Mouse (Mus musculus) hindbrain, postnatal 0 days (tissue): ENCODE measurements around the gene Gm20662. TPM values are rescaled to one million over a fixed set of nuclear protein-coding genes. Genes with fewer than 3 reads are reported as not detected.

ENCODE experiments used
- ATAC-seq: fragments of 200-750 bp; cut with Nextera tagmentation; 2 replicates; pipeline ENCODE4 v1.8.0; 2017; ENCODE audit warnings: mild to moderate bottlenecking, moderate TSS enrichment, moderate library complexity
- DNase-seq: peaks from one replicate; pipeline ENCODE4 v3.0.0-alpha.2; 2015; ENCODE audit warnings: low spot score
- H3K27ac ChIP-seq: fragments of 300-500 bp; sonication (generic); 2 replicates; pipeline ENCODE4 v1.5.1; 2014; ENCODE audit warnings: mild to moderate bottlenecking
- H3K27me3 ChIP-seq: fragments of 300-500 bp; sonication (generic); 2 replicates; pipeline ENCODE4 v1.6.1; 2014; ENCODE audit warnings: low read length, mixed read lengths; ENCODE audit not compliant: insufficient read depth
- H3K36me3 ChIP-seq: fragments of 300-500 bp; sonication (generic); 2 replicates; pipeline ENCODE4 v1.6.1; 2014; ENCODE audit warnings: low read length, mixed read lengths; ENCODE audit not compliant: insufficient read depth
- H3K4me1 ChIP-seq: fragments of 300-500 bp; sonication (generic); 2 replicates; pipeline ENCODE4 v1.6.1; 2014; ENCODE audit warnings: antibody characterized with exemption, low read length, mixed read lengths; ENCODE audit not compliant: insufficient read depth
- H3K4me2 ChIP-seq: fragments of 300-500 bp; sonication (generic); 2 replicates; pipeline ENCODE4 v1.6.1; 2014; ENCODE audit warnings: low read depth, mild to moderate bottlenecking, low read length, moderate library complexity, mixed read lengths
- H3K4me3 ChIP-seq: fragments of 300-500 bp; sonication (generic); 2 replicates; pipeline ENCODE4 v1.5.1; 2014; ENCODE audit warnings: low read length
- H3K9ac ChIP-seq: fragments of 300-500 bp; sonication (generic); replicated peaks from 2 replicates; pipeline ENCODE4 v1.6.1; 2014; ENCODE audit warnings: mild to moderate bottlenecking, low read length, moderate library complexity, mixed read lengths
- H3K9me3 ChIP-seq: fragments of 300-500 bp; sonication (generic); 2 replicates; pipeline ENCODE4 v1.6.1; 2016; ENCODE audit warnings: low read length, mixed read lengths
- CTCF ChIP-seq: IDR thresholded peaks from 2 replicates; pipeline ENCODE4 v1.5.1; 2016; ENCODE audit warnings: antibody characterized with exemption, control low read depth, low read depth
- WGBS: fragments of 180-500 bp; shearing (Covaris S2); extraction: QIAGEN DNeasy Blood & Tissue Kit; methylation state at CpG from one replicate; pipeline ENCODE4 v1.1.7; 2014; 5-methylcytosine and 5-hydroxymethylcytosine counted together
- polyA plus RNA-seq: library from polyadenylated mRNA; unstranded; fragments of >200 nt; fragmentation: Nextera tagmentation; extraction: Ambion mirVana; gene quantifications from 2 replicates; pipeline ENCODE4 v1.2.1, GENCODE M21; 2015
- total RNA-seq: library from RNA; depleted of rRNA; stranded (reverse); fragments of >200 nt; gene quantifications from 2 replicates; pipeline ENCODE4 v1.2.3, GENCODE M21; 2014

The Gm20662 gene
- total and polyA plus RNA-seq, 2 experiments from 2014 or later, result 3.3 TPM; not detected in 1

DNA sequence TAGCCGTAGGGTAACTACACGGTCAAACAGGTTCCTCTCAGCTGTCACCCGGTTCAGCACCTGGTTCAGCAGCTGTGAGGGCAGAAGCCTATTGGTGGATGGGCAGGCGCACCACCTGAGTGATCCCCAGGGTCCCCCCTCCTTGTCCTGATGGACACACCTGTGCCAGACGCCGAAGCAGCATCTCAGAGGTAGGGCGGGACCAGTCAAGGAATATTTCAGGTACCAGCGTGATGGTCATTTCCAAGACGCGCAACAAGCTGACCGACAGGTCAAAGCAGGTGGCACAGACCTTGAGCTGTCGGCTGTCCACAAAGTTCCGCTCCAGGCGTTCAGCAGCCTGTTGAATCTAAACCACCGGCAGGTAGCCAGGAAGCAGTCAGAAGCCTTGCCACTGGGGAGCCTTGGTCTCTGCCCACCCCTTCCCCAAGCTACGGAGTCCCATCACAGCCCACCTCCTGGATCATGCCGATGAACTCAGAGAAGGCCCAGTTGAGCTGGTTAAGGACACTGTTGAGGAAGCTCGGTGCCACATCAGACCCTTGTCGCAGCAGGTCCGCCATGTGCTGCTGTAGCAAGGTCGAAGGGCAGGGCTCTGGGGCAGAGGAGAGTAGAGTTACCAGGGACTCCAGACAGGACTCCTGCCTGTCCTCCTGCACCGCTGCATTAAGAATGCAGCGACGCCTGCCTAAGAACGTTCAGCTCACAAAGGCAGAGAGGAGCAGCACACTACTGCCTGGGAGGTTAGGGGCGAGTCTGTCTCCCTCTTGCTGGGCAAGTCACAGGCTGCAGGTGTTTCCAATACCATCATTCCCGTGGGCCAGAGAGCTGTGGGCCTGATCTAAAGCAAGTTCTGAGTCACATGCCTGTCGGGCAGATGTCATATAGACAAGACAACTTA is 60.5 kb downstream of the Gm20662 start:
- Histone ChIP-seq H3K9me3 (no peaks in the 10 kb centered on the region), H3K4me2 (no peak overlapping the region), H3K27me3 (no peaks in the 10 kb centered on the region), H3K9ac (no peak overlapping the region), H3K4me3 (no peak overlapping the region), H3K27ac (no peak overlapping the region), H3K36me3 (peaks cover 48% of the 10 kb centered on the region), H3K4me1 (no peaks in the 10 kb centered on the region)
- ATAC-seq, result no peak
- no peak for TF ChIP-seq CTCF
- DNase-seq, result no peak
- 79% methylated on average over 28 of the region's 28 CpGs for WGBS

DNA sequence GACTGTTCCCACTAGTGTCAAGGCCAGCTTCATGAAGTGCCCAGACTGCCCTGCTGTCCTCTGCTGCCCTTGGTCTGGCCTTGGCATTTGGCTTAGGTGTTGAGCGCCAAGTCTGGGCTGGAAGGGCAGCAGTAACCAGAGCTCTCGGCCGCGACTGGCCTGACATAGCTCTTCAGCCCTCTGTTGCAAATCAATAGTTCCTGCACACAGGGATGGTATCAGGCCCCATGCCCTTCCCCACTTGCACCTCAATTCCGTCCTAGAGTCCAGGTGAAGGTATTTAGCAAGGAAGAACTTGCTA is 61.1 kb downstream of the Gm20662 start:
- 91% methylated on average over 5 of the region's 5 CpGs for WGBS
- H3K36me3 ChIP-seq, result peaks cover 52% of the 10 kb centered on the region

DNA sequence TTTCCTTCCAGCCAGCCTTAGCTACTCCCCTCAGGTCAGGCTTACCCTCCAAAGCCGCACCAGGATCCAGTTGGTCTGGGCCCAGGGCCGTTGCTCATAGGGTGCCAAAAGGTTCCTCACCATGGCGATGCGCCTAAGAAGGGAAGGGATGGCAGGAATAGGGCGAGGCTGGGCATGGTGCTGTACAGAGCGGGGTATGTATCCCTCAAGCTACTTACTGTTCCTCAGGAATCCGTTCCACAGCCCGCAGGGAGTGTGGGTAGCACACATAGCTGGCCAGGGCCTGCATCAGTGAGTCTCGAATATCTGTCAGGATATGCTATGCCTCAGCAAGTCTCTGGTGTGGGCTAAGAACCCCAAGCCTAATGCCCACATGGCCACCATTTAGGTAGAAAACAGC is 62.1 kb downstream of the Gm20662 start:
- no peak for TF ChIP-seq CTCF
- Histone ChIP-seq H3K4me2 (no peak overlapping the region), H3K9me3 (no peaks in the 10 kb centered on the region), H3K27me3 (no peaks in the 10 kb centered on the region), H3K4me1 (no peaks in the 10 kb centered on the region), H3K36me3 (peaks cover 62% of the 10 kb centered on the region), H3K9ac (no peak overlapping the region), H3K27ac (no peak overlapping the region), H3K4me3 (no peak overlapping the region)
- DNase-seq (no peak), ATAC-seq (no peak)
- 95% methylated on average over 9 of the region's 9 CpGs for WGBS

More for the DNA sequence above, 61.1 kb downstream of the Gm20662 start:
- H3K4me3 ChIP-seq, result no peak overlapping the region
- ATAC-seq (no peak), DNase-seq (no peak)
- no peaks in the 10 kb centered on the region for H3K9me3 ChIP-seq
- H3K4me1 ChIP-seq, result no peaks in the 10 kb centered on the region
- no peak overlapping the region for H3K4me2 ChIP-seq
- no peak for TF ChIP-seq CTCF
- no peak overlapping the region for H3K27ac ChIP-seq
- H3K27me3 ChIP-seq, result no peaks in the 10 kb centered on the region
- no peak overlapping the region for H3K9ac ChIP-seq

DNA sequence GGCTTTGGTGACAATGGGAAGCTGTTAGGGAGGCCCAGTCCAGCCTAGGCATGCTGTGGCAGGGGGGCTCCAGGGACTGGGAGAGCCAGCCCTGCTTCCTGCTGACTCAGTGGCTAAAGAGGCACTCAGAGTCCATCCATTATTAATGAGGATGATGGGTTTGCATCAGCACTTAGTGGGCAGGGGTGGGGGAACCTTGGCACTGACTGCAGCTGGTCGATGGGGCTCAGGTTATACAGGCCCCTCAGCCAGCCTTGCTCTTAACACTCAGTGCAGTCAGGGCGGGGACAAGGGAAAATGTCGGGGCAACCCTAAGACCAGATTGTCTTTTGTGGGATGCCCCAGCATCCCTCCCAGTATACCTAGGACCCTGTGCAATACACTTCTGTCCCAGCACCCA is 66.0 kb downstream of the Gm20662 start:
- TF ChIP-seq CTCF, result no peak

DNA sequence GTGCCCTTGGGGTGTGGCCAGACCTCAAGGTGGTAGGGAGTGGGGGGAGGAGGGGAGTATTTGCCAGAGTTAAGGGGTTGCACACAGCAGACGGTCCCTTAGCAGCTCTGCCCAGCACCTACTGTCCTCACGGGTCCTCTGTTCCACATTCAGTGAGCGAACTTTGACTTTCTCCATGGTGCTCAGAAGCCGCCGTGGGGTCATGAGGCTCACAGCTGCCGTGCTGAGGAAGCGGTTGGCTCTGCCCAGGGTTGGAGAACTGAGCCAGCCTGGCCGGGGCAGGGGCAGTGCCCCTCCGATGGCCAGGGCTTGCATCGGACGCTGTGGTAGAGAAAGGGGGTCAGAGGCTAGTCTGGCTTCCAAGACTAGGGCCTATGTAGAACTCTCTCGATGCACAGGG is 67.2 kb downstream of the Gm20662 start:
- no peaks in the 10 kb centered on the region for H3K4me1 ChIP-seq
- H3K36me3 ChIP-seq, result peaks cover 31% of the 10 kb centered on the region
- no peak overlapping the region for H3K9ac ChIP-seq
- no peak for ATAC-seq
- H3K4me3 ChIP-seq, result no peak overlapping the region
- no peak for DNase-seq
- H3K27me3 ChIP-seq, result no peaks in the 10 kb centered on the region
- TF ChIP-seq CTCF, result no peak
- no peak overlapping the region for H3K4me2 ChIP-seq
- H3K9me3 ChIP-seq, result no peaks in the 10 kb centered on the region
- WGBS, result 88% methylated on average over 12 of the region's 12 CpGs
- no peak overlapping the region for H3K27ac ChIP-seq

More for the DNA sequence above, 66.0 kb downstream of the Gm20662 start:
- Histone ChIP-seq H3K4me2 (no peak overlapping the region), H3K27me3 (no peaks in the 10 kb centered on the region), H3K4me1 (no peaks in the 10 kb centered on the region), H3K27ac (no peak overlapping the region), H3K4me3 (no peak overlapping the region), H3K9me3 (no peaks in the 10 kb centered on the region), H3K9ac (no peak overlapping the region), H3K36me3 (peaks cover 42% of the 10 kb centered on the region)
- ATAC-seq, result no peak
- DNase-seq, result no peak
- WGBS, result 87% methylated on average over 3 of the region's 3 CpGs

DNA sequence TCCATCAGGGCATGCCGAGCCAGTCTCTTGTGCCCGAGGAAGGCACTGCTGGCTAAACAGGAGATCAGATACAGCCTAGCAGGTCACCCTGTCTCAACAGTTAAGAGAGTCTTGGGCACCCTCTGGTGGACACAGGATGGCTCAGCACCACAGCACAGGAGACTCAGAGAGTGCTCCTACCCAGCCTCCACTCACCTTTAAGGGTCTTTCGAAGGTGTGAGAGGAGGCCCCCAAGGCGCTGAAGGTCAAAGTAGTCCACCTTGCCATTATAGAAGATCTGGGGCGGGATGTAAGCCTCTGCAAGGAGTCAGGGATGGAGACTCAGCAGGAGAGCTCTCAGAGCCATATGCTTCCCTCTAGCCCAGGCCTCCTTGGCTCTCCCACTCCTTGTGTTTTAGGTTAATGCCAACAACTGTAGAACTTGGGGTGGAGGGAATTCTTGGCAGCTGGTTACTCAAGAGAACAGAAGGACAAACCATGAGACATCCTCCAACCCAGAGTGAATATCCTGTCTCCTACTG is 69.4 kb downstream of the Gm20662 start:
- no peaks in the 10 kb centered on the region for H3K9me3 ChIP-seq
- H3K4me2 ChIP-seq, result no peak overlapping the region
- no peak overlapping the region for H3K9ac ChIP-seq
- DNase-seq (peak; percentile 79), ATAC-seq (peak; percentile 77)
- no peak overlapping the region for H3K4me3 ChIP-seq
- H3K27me3 ChIP-seq, result no peaks in the 10 kb centered on the region
- WGBS, result 31% methylated on average over 5 of the region's 5 CpGs
- peak; percentile 79 for TF ChIP-seq CTCF
- H3K4me1 ChIP-seq, result no peaks in the 10 kb centered on the region
- H3K36me3 ChIP-seq, result peaks cover 31% of the 10 kb centered on the region
- no peak overlapping the region for H3K27ac ChIP-seq

DNA sequence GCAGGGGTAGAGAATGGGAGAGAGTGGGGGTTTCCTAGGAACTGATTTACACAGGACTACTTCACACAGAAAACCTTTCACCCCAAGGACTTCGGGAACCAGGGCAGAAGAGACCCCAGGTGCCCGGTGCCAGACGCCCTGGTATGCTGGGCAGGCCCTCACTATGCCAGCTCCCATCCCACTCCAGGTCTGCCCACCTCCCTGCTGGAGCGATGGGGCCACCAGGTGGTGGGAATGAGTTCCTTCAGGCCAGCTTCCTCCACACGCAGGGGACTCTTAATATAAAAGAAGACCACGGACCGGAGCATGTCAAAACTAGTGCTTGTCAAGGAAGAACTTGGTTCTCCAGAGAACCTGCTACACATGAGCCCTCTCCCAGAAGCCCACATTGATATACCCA is 71.0 kb downstream of the Gm20662 start:
- DNase-seq (no peak), ATAC-seq (no peak)
- H3K9me3 ChIP-seq, result no peaks in the 10 kb centered on the region
- H3K4me3 ChIP-seq, result no peak overlapping the region
- no peaks in the 10 kb centered on the region for H3K4me1 ChIP-seq
- 75% methylated on average over 7 of the region's 7 CpGs for WGBS
- TF ChIP-seq CTCF, result no peak
- H3K4me2 ChIP-seq, result no peak overlapping the region
- no peak overlapping the region for H3K9ac ChIP-seq
- no peaks in the 10 kb centered on the region for H3K27me3 ChIP-seq
- peaks cover 38% of the 10 kb centered on the region for H3K36me3 ChIP-seq
- H3K27ac ChIP-seq, result no peak overlapping the region
